Mouse (Mus musculus): Measurements from ENCODE around the gene Sit1.
"Not testable (repeated sequence)": the region's sequence is repeated elsewhere in the genome, so short reads cannot be mapped to it uniquely, and the experiment has no call there.

Sit1 gene

DNA sequence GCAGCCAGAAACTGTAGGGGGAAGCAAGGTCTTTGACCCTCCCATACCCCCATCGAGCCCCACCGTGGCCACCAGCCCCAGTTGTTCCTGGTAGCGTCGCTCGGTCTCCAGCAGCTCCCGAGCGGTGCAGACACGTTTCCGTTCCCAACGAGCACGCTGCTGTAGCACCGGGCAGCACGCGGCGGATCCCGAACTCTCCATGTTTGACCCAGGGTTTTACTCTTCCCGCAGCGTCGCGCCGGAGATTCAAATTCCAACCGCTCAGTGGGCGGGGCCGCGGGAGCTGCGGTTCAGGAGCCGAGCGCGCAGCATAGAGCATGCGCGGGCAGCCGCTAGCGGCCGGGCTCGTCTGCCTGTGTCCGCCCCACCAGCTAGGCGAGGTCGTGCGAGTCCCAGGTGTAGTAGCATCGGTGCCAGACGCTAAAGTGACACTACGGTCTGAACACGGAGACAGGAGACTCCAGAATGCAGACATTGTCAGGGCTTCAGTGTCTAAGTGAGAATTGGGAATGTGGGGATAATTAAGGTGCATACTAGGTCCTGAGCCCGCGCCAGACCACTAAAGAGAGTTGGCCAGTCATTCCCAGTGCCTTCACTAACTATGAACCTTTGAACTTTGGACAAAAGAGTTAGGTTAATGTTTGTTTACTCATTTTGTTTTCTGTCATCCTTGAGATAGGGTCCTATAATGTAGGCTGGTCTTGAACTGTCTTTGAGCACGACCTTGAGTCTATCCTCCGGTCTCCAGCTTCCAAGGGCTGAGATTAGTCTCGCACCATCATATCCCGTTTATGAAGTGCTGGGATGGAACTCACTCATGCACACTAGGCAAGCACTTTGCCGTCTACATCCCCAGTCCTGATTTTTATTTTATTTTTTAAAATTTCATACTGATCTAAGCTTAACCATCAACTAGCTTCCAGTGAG is 16.1 kb upstream of the Sit1 start, which contains the start of gene Arhgef39:
Arhgef39 (minus strand) TSS at position 289 of the 927 bp plus-strand sequence.
- in situ Hi-C loops (cut with MboI, MseI) = loop anchor here (5.0 kb wide), 1 partner anchor 463 kb away; no protein-coding TSS in a partner anchor

GRCm38 (mm10) chr4:43498983-43499382 is 15.4 kb upstream of the Sit1 start:
- in situ Hi-C loops (cut with MboI, MseI) = loop anchor here (5.0 kb wide), 1 partner anchor 463 kb away; no protein-coding TSS in a partner anchor

DNA sequence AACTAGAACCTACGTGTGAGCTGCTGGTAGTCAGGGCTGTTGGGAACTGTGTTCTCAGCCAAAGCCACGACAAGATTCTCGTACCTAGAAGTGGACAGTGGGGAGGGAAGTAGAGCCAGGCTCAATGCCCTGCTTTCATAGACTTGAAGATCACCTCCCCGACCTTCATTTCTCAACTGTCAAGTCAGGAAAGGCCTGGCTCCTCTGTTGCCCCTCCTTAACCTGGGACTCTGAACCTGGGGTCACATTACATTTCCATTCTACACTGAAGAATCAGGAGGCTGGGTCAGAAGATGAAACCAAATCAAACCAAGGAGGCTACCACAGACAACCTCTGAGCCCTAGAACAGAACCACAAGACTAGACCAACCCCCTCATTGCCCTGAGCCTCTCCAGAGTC is 14.4 kb upstream of the Sit1 start:
- in situ Hi-C loops (cut with MboI, MseI) = loop anchor here (5.0 kb wide), 1 partner anchor 464 kb away; no protein-coding TSS in a partner anchor

DNA sequence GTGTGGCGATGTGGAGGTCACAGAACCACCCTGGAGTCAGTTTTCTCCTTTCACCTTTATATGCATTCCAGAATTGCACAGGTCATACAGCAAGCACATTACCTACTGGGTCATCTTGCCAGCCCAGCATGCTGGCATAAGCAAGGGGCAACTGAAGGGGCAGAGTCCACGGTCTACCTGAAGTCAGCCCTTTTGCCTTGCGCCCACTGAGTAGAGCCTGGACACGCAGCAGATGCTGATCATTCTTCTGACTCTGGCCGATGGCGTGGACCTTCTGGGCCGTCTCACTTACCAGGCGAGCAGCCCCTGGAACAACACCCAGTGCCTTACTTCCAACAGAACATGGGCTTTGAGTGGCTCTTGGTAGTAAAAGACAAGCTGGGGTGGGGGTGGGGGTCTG is 13.9 kb upstream of the Sit1 start:
- in situ Hi-C loops (cut with MboI, MseI) = loop anchor here (5.0 kb wide), 1 partner anchor 465 kb away; no protein-coding TSS in a partner anchor

DNA sequence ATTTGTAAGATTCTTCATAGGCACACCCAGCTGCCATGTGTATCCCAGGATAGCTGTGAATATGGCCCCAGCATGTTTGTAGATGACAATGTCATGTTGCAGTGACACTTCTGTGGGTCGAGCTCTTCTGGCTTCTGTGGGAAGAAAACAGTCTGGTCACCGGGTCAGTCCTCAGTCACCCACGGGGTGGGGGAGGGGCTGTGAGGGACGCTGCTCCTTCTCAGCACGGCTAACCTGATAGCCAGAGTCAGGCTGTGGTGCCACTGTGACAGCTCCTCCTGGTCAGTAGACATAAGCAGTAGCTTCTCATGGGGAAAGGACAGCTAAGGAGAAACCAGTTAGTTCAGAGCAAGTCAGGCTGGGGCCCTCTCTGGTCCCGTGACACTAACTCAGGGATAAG is 13.1 kb upstream of the Sit1 start:
- in situ Hi-C loops (cut with MboI, MseI) = loop anchor here (5.0 kb wide), 1 partner anchor 466 kb away; no protein-coding TSS in a partner anchor

DNA sequence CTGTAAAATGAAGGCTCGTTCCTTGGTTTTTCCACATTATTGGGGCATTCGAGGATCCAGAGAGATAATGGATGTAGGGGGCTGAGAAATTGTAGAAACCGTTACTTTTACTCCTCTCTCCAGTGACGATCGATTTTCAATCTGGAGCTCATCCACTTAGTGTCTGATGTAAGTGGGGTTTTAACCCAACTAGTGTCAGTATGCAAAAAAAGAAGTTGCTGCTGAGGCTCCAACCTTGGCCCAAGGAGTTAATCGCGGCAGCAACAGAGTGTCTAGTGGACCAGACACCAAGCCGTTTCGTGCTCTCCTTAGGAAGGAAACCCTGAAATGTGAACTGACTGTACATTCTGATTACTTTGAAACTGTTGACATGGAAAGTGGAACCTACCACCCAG is 10.3 kb upstream of the Sit1 start:
- in situ Hi-C loops (cut with MboI, MseI) = no loop called here

GRCm38 (mm10) chr4:43493186-43493845 is 9.8 kb upstream of the Sit1 start:
- in situ Hi-C loops (cut with MboI, MseI) = no loop called here

GRCm38 (mm10) chr4:43492821-43493185 is 9.3 kb upstream of the Sit1 start, which contains the start of gene Ccdc107:
Gene Ccdc107, plus strand, starts transcription at chr4:43492900.
- in situ Hi-C loops (cut with MboI, MseI) = no loop called here

DNA sequence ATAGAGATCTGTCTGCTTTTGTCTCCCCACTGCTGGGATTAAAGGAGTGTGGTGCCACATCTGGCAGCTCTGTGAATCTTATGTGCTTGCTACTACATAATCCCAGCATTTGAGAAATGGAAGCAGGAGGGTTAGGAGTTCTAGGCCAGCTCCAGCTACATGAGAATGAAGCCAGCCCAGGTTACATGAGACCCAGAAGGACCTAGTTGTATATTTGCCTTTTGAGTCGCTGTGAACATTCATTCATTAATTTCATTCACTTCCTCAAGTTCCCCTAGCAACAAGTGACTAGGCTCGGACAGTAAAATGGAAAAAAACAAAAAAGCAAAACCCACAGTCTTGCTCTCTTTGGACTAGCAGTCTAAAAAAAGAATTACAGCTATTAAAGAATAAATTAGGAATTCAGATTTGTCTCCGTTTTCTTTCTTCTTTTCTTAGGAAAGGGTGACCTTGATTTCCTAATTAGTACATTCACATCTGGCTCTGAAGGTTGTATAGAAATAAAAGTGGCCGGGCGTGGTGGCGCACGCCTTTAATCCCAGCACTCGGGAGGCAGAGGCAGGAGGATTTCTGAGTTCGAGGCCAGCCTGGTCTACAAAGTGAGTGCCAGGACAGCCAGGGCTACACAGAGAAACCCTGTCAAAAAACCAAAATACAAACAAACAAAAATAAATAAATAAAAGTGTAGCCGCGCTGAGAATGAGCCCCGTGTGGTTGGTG is 8.7 kb upstream of the Sit1 start:
- in situ Hi-C loops (cut with MboI, MseI) = no loop called here

DNA sequence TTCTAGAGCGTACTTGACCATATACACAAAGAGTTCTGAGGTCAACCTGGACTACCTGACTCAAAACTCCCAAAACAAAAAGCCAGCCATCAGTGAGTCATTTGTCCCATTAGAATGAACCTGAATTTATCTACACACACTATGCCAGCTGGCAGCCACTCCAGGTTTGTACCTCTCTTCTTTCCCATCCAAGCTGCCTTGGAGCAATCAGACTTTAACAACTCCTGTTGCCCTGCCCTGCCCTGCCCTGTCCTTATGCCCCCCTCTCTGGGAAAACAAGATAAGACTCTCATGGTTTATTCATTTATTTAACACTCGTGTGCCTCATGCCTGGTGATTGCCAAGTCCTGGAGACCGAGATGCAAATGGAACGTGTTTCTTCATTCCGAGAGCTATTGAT is 7.3 kb upstream of the Sit1 start:
- in situ Hi-C loops (cut with MboI, MseI) = no loop called here

- in situ Hi-C loops (cut with MboI, MseI) = no loop called here
Measured at GRCm38 (mm10) chr4:43489611-43490010, 6.1 kb upstream of the Sit1 start.

DNA sequence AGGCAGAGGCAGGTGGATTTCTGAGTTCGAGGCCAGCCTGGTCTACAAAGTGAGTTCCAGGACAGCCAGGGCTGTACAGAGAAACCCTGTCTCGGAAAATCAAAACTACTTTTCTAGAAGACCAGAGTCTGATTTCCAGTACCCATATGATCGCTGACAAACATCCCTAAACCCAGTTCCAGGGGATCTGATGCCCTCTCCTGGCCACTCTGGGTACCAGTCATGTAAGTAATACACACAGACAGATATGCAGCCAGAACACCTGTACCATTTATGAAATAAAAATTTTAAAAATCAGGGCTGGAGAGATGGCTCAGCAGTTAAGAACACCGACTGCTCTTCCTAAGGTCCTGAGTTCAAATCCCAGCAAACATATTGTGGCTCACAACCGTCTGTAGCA is 2.1 kb upstream of the Sit1 start:
- in situ Hi-C loops (cut with MboI, MseI) = not testable (repeated sequence)

GRCm38 (mm10) chr4:43482591-43482990 is 943 bp downstream of the Sit1 start:
- in situ Hi-C loops (cut with MboI, MseI) = loop anchor here (5.0 kb wide), 1 partner anchor 40 kb away; the partner anchor contains the start of gene Tesk1

- in situ Hi-C loops (cut with MboI, MseI) = loop anchor here (5.0 kb wide), 1 partner anchor 40 kb away; the partner anchor contains the start of gene Tesk1
Measured at GRCm38 (mm10) chr4:43481894-43482456, 1.6 kb downstream of the Sit1 start.

GRCm38 (mm10) chr4:43480985-43481384 is 2.5 kb downstream of the Sit1 start:
- in situ Hi-C loops (cut with MboI, MseI) = loop anchor here (5.0 kb wide), 1 partner anchor 39 kb away; the partner anchor contains the start of gene Tesk1

DNA sequence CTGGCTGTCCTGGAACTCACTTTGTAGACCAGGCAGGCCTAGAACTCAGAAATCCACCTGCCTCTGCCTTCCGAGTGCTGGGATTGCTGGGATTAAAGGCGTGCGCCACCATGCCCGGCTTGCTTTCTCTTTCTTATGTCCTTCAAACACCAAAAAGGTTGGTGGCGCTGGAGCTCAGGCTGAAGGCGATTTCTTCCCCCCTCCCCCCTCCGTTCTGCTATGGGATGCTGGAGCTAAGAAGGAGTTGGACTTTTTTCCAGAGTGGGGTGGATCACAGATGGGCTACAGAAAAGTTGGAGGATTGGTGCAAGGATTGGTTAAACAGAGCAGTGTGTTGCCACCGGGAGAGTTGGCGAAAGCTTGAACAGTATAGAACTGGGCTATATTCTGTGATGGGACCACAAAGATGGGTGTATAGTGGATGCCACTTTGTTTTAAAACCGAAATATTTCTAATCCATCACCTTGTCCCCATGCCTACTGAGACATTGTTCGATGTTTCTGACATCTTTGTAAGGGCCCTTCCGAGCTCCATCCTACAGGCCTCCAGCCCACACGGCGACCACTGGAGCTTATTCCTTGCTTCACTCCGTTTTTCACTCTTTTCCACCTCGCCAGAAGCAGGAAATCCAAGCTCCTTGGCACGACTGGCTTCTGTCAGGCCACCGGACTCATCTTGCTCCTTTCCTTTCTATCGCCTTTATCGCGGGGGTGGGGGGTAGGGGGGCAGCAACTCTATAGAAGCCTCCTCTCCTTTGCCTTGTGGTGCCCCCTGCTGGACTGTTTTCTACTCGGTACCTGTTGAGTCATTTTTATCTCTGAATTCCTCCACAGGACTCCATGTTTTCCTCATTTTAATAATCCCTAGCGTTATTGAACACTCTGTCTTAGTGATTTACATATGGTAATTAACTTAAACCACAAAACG is 4.4 kb downstream of the Sit1 start:
- in situ Hi-C loops (cut with MboI, MseI) = no loop called here

DNA sequence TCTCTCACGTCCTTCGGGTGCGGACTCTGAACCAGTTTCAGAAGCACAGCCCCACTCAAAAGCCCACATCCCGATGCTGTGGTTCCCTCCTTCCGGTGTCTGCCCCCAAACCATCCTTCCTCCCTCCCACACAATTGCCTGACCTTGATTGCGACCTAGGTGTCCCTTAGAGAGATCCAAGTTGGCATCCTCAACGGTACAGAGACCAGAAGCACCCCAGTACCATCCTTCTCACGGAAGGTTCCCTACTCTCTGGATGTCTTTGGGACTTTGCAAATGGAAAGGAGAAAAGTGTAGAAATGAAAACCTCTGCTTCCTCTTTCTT is 5.0 kb downstream of the Sit1 start:
- in situ Hi-C loops (cut with MboI, MseI) = no loop called here

DNA sequence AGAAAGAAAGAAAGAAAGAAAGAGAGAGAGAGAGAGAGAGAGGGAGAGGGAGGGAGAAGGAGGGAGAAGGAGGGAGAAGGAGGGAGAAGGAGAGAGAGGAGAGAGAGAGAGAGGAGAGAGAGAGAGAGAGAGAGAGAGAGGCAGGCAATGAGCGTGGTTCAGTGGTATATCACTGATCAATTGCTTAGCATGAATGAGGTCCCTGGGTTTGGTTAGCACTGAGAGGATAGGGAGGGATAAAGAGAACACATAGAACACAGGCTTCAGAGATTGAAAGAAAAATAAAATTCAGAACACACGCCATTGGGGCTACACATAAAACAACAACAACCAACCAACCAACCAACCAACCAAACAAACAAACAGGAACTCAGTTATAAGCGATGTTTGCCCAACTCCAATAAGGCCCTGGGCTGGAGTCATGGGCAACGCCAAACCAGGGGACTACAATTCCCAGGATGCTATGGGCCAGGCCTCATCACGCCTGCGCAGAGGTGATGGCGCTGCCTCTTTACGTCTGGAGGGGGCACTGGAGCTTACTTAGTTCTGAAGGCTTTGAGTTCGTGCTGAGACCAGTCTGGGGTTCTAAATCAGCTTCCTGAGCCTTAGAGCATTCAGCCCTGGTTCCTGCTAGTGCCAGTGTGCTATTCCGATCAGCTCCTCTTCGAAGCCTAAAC is 5.5 kb downstream of the Sit1 start:
- in situ Hi-C loops (cut with MboI, MseI) = no loop called here

GRCm38 (mm10) chr4:43476604-43477003 is 6.9 kb downstream of the Sit1 start:
- in situ Hi-C loops (cut with MboI, MseI) = no loop called here

DNA sequence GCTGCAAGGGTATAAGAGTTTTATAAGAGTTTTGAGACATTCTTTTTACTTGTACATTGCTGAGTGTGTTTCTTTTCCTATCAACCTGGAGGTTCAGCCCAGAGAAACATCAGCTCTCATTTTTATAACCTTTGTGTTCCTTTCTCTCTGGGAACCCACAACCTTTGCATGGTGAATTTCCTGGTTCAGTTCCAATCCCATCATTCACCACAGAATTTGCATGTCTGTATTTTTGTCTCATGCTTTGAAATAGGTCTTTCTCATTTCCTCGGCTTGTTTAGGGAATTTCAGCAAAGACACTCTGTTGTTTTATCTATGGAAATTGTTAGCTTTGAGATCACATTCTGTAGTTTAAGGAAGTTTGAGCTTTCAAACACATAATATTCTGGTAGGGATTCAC is 9.9 kb downstream of the Sit1 start:
- in situ Hi-C loops (cut with MboI, MseI) = no loop called here
